Mouse (Mus musculus) right cerebral cortex, postnatal 36 days (tissue): Measurements from ENCODE around the gene Gm17545.

Experiments
- DNase-seq, 2 experiments: peaks; one replicate each; pipeline ENCODE4 v3.0.0; 2022; ENCODE audit warnings: low spot score in 2 of 2, mixed read lengths in 1 of 2

Gene Gm17545

GRCm38 (mm10) chr9:22443157-22443556 lies 10.9 kb upstream of the Gm17545 start:
- DNase-seq, result no peak

- no peak for DNase-seq
Observed at GRCm38 (mm10) chr9:22445123-22445522, 9.0 kb upstream of the Gm17545 start.

DNA sequence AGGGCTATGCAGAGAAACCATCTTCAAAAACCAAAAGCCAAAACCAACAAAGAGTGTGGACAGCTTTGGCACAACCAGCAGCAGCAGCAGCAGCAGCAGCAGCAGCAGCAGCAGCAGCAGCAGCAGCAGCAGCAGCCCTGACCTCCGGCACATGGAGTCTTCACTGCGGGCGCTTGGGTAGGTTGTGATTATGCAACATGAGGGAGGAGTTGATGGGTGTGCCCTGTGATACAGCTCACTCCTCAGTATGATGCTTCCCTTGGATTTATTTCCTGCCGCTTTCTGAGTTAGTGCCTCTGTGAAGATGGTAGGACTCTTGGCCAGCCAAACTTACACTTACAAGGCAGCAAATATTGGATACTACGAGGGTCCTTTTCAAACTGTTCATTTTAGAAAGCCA lies 6.9 kb upstream of the Gm17545 start:
- DNase-seq, result no peak

DNA sequence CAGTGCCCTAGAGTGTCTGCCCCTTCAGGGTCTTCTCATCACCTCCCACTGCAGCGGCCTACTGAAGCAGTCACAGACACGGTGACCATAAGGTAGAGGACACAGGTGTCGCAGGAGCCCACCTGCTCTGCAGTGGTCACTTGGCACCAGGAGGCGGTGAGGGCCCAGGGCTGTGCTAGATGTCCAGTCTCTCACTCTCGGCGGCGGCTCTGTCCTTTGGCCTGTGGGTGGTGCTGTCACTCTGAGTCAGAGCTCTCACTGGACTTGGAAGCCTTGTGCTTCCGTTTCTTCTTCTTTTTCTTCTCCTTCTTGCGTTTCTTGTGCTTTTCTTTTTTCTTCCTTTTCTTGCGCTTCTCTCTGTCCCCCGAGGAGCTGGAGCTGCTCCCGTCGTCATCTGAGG lies 5.7 kb upstream of the Gm17545 start:
- no peak for DNase-seq

GRCm38 (mm10) chr9:22449209-22449608 lies 4.9 kb upstream of the Gm17545 start:
- no peak for DNase-seq

DNA sequence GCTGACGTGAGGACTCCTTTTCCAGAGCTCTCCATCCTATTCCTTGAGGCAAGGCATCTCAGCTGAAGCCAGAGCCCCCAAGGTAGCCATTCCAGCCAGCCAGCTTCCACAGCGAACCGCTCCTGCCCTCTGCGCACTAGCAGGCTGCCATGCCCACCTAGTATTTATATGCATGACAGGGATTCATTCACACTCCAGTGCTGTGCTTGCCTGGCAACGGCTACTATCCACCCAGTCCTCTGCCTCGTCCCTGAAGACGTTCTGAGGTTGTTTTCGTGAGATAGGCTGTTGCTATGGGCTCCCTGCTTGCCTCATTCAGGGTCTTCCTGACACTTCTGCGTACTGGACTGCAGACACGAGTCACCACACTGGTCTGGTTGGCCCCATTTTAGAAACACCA lies 1.4 kb upstream of the Gm17545 start:
- no peak for DNase-seq

- no peak for DNase-seq
Observed at GRCm38 (mm10) chr9:22453501-22453924, 577 bp upstream of the Gm17545 start.

GRCm38 (mm10) chr9:22455041-22455440 lies 951 bp downstream of the Gm17545 start:
- DNase-seq, result no peak

DNA sequence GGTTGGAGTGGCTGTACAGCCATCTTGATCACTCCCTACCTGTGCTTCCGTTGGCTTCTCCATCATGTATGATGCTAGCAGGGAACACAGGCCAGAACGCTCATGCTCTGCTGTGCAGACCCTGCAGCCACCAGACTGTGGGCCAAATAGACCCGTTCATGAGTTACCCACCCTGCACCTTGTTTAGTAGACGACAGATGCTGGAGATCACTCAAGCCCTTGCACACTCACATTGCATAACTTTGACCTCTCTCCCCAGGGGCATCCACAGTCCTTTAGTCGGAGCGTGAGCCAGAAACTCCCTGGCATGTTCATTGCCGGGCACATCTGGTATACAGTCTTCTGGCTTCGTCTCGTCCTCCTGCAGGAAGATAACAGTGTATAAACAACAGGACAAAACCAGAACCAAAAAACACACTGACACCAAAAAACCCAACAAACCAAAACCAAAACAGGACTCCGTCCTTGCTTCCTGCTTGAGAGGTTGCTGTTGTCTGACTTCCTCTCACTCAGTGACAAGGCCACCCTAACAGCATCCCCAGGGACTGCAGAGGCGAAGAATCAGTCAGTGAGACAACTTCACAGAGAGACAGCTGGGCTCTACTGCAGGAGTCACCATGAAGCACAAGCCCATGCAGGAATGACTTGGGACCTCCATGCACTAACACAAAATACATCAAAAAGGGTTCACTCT lies 3.2 kb downstream of the Gm17545 start:
- DNase-seq, result no peak

- DNase-seq, result peak in 1 of 2 experiments; percentile 41
Observed at GRCm38 (mm10) chr9:22461946-22462345, 7.9 kb downstream of the Gm17545 start.

- no peak for DNase-seq
Observed at GRCm38 (mm10) chr9:22466212-22466611, 12.1 kb downstream of the Gm17545 start.

- no peak for DNase-seq
Observed at GRCm38 (mm10) chr9:22467371-22468169, 13.5 kb downstream of the Gm17545 start.

DNA sequence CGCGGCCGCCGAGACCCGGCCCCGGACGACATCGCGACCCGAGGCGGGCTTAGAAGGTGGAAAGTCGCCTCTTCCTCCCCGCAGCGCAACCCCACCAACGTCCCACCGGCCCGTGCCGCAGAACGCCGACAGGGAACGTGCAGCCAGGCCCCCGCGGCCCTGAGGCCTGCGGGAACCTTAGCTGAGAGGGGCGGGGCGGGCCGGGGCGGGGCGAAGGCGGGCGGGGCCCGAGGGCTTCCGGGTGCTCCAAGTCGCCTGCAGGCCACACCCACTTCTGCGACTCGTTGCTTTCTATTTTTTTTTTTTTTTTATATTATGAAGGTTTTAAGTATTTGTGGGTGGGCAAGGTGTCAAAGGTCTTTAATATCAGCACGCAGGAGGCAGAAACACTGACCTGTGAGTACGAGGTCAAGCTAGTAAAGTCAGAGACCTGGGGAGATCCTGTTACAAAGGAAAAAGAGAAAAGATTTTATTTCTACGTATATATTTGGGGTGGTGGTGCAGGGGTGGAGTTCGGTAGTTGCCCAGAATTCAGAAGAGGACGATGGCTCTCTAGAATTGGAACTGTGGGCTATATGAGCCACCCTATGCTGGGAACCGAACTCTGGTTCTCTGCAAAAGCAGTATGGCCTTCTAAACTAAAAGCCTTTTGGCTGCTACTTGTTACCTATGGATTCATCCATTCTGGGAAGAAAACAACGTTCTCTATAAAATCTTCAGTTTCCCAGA lies 14.2 kb downstream of the Gm17545 start:
- DNase-seq, result no peak

DNA sequence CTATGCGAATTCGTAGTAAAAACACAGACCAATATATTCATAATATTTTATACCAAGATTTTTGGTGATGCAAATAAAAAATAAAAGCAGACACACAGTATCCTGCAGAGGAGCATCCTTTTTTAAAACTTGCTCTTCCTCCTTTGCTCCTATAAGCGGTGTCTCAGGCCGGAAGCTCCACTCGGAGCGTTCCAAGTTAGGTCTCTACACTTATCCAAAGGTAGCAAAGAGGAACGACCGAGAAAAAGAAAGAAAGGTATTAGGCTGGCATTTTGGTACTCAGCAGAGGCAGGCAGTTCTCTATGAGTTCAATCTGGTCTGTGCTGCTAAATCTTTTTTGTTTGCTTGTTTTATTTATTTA lies 14.8 kb downstream of the Gm17545 start:
- no peak for DNase-seq

GRCm38 (mm10) chr9:22469643-22470042 lies 15.6 kb downstream of the Gm17545 start, which contains the start of gene Rp9:
Gene Rp9, minus strand, starts transcription at chr9:22469743.
- DNase-seq, result no peak

DNA sequence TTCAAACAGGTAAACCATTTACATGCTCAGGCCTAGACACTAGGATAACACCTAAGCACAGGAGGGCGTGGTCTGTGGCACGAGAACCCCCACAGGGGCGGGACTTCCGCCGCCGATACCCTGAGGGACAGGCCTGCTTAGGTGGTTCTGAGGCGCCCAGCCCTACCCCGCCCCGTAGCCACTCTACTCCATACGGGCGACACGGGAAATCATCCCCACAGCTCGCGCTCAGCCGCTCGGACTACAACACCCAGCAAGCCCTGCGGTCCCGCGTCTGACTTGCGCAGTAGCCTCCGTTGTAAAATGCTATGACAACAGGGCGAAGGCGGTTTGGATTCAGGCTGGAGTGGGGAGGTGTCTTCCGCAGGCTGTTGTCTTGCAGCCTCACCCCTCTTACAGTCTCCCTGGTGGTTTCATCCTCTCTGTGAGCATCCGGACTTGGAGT lies 21.4 kb downstream of the Gm17545 start, which contains the start of gene Bbs9:
Bbs9 (plus strand) TSS at position 292 of the 445 bp plus-strand sequence.
- peak; percentile 95 to 96 for DNase-seq

- DNase-seq, result no peak
Observed at GRCm38 (mm10) chr9:22476265-22476664, 22.2 kb downstream of the Gm17545 start.

DNA sequence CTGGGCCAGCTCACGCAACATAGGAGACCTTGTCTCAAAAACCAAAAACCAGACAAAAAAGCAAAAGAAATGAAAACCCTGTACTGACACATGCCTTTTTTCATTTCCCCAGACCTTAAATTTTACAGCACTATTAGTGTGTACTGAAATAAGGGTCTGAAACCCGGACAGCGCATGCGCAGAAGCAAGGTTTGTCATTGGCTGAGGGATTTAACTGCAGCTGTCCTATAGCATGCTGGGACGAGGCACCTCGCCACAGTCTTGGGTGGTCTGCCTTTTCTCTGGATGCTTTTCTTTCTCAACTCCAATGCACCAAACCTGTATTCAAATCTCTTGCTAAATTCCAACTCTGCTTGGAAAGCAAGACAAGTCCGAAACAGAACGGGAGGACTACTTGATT lies 24.9 kb downstream of the Gm17545 start:
- no peak for DNase-seq

DNA sequence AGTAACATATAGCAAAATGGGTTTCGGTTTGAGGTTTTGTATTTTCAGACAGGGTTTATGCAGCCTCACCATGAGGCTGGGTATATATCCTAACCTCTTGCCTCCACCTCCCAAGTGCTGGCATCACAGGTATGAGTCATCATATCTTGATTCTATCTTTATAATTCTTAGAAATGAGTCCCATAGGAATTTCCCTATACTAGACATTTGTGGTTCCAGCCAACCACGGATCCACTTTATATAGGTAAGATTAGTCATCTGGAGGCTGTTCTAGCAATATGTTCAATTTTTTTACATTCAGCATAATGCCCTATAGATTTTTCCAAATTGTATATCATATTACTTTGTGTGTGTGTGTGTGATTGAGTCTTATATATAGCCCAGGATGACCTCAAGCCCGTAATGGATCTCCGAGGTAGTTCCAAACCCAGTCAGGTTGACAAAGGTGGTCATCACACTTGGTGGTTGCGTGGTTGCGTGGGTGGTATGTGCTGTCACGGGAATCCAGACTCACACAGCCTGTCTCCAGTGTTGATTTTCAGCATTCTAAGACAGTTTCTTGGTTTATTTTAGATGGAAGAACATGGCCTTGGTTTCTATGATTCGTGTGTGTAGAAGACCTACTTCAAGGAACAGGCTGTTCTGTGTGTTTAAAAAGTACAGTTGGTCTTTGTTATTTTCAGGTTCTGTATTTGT lies 29.9 kb downstream of the Gm17545 start:
- no peak for DNase-seq

DNA sequence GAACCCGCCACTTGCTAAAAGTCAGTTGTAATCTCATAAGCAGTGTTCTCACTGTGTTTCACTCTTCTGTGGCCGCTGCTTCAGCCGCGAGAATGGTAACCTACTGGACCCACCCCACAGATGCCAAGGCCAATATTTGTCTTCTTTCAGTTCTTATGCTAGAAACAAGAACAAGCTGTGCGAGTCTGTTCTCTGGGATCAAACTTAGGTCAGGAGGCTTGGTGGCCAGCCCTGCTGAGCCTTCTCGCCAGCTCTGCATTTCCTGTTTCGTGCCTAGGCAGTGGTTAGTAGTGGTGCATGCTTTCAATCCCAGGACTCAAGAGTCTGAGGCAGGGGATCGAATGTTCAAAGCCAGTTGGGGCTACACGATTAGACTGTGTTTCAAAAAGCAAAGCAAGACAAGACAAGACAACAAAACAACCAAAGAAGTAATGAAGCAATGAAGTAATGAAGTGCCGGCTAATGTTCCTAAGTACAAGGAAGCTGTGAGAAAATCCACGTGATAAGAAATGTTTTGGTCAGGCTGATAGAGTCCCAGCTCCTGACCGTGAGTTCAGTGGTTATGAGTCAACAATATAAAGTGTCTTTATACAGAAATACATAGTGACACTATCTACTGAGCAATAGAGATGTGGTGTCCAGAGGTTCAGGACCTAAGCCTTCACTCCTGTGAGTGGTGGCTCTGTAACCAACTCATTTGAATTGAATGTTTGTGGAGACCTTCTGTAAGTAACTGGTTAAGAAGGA lies 30.6 kb downstream of the Gm17545 start:
- no peak for DNase-seq

DNA sequence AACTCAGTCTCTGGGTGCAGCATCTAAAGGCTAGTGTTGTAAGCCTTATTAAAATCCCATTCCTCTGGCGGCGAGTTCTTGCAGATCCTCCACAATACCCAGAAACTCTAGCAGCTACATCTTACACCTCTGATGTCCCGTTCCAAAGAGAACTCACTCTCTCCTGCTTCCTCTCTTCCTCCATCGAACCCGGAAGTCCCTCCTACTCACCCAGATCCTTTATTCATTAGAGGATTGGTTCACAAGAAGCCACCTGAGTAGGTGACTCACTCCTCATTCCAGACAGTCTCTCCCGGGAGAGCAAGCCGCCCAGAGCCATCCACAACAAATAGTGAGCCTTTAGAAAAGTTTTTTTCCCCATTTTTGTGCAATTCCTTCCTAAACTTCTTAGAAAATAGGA lies 32.1 kb downstream of the Gm17545 start:
- DNase-seq, result no peak
